Mouse (Mus musculus): ENCODE measurements around the gene Pias4. TPM values are rescaled to one million over a fixed set of nuclear protein-coding genes. Genes with fewer than 3 reads are reported as not detected.
"Not testable (repeated sequence)": the region's sequence is repeated elsewhere in the genome, so short reads cannot be mapped to it uniquely, and the experiment has no call there.

Pias4 gene
- total RNA-seq (2021) = 10 to 100 TPM; 28.2 to 28.9 TPM

GRCm38 (mm10) chr10:81167200-81168086 is at the start of gene Pias4:
TSS of gene Pias4 (minus strand) at chr10:81167923.
- DNase-seq (ENCODE audit: extremely low spot score in 1 of 2, low spot score in 1 of 2) = peak; percentile 99

- DNase-seq (ENCODE audit: extremely low spot score in 1 of 2, low spot score in 1 of 2) = not testable (repeated sequence)
Measured at GRCm38 (mm10) chr10:81217267-81217666, 49.5 kb upstream of the Pias4 start.

- DNase-seq (ENCODE audit: extremely low spot score in 1 of 2, low spot score in 1 of 2) = no peak
Measured at GRCm38 (mm10) chr10:81216810-81217209, 49.1 kb upstream of the Pias4 start.

- no peak for DNase-seq (ENCODE audit: extremely low spot score in 1 of 2, low spot score in 1 of 2)
Measured at GRCm38 (mm10) chr10:81216260-81216659, 48.5 kb upstream of the Pias4 start.

- DNase-seq (ENCODE audit: extremely low spot score in 1 of 2, low spot score in 1 of 2) = no peak
Measured at GRCm38 (mm10) chr10:81210154-81210553, 42.4 kb upstream of the Pias4 start.

- no peak for DNase-seq (ENCODE audit: extremely low spot score in 1 of 2, low spot score in 1 of 2)
Measured at GRCm38 (mm10) chr10:81204137-81204536, 36.4 kb upstream of the Pias4 start.

GRCm38 (mm10) chr10:81202978-81203720 is 35.4 kb upstream of the Pias4 start:
- DNase-seq (ENCODE audit: extremely low spot score in 1 of 2, low spot score in 1 of 2) = no peak

GRCm38 (mm10) chr10:81201807-81202758 is 34.4 kb upstream of the Pias4 start, which contains the start of gene Nmrk2:
TSS of gene Nmrk2 (minus strand) at chr10:81202051.
- no peak for DNase-seq (ENCODE audit: extremely low spot score in 1 of 2, low spot score in 1 of 2)

GRCm38 (mm10) chr10:81200605-81201287 is 33.0 kb upstream of the Pias4 start:
- DNase-seq (ENCODE audit: extremely low spot score in 1 of 2, low spot score in 1 of 2) = no peak

- DNase-seq (ENCODE audit: extremely low spot score in 1 of 2, low spot score in 1 of 2) = no peak
Measured at GRCm38 (mm10) chr10:81200141-81200540, 32.4 kb upstream of the Pias4 start.

- DNase-seq (ENCODE audit: extremely low spot score in 1 of 2, low spot score in 1 of 2) = no peak
Measured at GRCm38 (mm10) chr10:81198990-81199389, 31.3 kb upstream of the Pias4 start.

GRCm38 (mm10) chr10:81198230-81198629 is 30.5 kb upstream of the Pias4 start:
- DNase-seq (ENCODE audit: extremely low spot score in 1 of 2, low spot score in 1 of 2) = peak in 1 of 2 experiments; percentile 77

- no peak for DNase-seq (ENCODE audit: extremely low spot score in 1 of 2, low spot score in 1 of 2)
Measured at GRCm38 (mm10) chr10:81197305-81197704, 29.6 kb upstream of the Pias4 start.

- no peak for DNase-seq (ENCODE audit: extremely low spot score in 1 of 2, low spot score in 1 of 2)
Measured at GRCm38 (mm10) chr10:81196470-81197065, 28.8 kb upstream of the Pias4 start.

GRCm38 (mm10) chr10:81195300-81195699 is 27.6 kb upstream of the Pias4 start:
- no peak for DNase-seq (ENCODE audit: extremely low spot score in 1 of 2, low spot score in 1 of 2)

- no peak for DNase-seq (ENCODE audit: extremely low spot score in 1 of 2, low spot score in 1 of 2)
Measured at GRCm38 (mm10) chr10:81193991-81194774, 26.5 kb upstream of the Pias4 start.

GRCm38 (mm10) chr10:81192968-81193501 is 25.3 kb upstream of the Pias4 start:
- DNase-seq (ENCODE audit: extremely low spot score in 1 of 2, low spot score in 1 of 2) = no peak

GRCm38 (mm10) chr10:81192270-81192967 is 24.7 kb upstream of the Pias4 start:
- DNase-seq (ENCODE audit: extremely low spot score in 1 of 2, low spot score in 1 of 2) = peak; percentile 71 to 77
